In the genomic region with DNA sequence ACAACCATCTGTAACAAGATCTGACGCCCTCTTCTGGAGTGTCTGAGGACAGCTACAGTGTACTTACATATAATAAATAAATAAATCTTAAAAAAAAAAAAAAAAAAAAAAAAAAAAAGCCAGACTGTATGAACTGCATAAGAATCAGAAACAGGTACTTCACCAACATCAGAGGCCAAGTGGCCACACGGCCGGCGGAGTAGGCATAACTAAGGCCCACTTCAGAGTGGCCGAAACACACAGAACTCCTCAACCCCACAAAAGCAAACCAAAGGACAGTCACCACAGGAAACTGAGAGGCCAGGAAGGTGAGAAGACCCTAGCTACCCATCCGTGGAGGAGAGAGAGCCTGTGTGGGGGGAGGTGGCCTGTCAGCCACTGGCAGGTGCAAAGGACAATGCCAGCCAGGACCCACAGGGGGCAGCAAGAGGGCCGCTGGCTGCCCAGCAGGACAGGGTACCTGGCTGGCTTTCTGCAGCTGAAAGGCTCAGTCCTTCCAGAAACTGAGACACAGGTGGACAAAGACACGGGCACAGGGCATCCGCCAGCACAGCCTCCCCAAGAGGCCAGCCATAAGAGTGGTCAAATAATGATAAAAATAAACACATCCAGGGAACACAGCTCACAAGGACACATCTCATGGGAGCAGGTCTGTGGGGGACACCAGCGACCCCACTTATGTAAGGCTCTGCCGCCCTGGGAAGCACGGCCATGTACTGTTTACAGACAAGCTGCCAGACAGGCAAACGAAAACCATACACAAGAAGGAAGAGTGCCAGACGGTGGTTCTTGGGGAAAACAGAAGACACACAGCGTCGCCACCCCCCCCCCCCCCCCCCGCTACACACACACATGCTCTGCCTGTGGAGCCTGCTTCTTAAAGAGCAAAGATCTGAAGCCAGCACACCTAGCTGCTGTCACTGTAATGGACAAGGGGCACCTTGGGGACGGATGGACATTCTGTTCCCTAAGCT, we compare ENCODE assay signal across 8 mouse cellular contexts. TPM values are rescaled to one million over a fixed set of nuclear protein-coding genes. Genes with fewer than 3 reads are reported as not detected.
DNase-seq lines count a peak whose midpoint lies in the region; ATAC-seq and TF ChIP-seq lines count a peak whose summit lies in the region.

No protein-coding gene starts in this region.

- TF ChIP-seq EP300 in lung, postnatal 0 days (IDR thresholded peaks at IDR 0.05) = no peak

- H3K4me3 ChIP-seq in hindbrain, embryonic 10.5 days = no peak overlapping the region
- no peak overlapping the region for H3K4me3 ChIP-seq in lung, postnatal 0 days (ENCODE audit: low read depth, low read length)

- intact Hi-C loops in left cerebral cortex, postnatal 4 days (cut with DNase I) = no loop called here

- peak; percentile 60 for ATAC-seq in lung, postnatal 0 days

- peaks cover 9% of the 10 kb centered on the region; the same call in 1 of the 2 replicates for H3K36me3 ChIP-seq in hindbrain, embryonic 10.5 days
- no peaks in the 10 kb centered on the region for H3K36me3 ChIP-seq in lung, postnatal 0 days (ENCODE audit: insufficient read depth, low read length)

- WGBS in hindbrain, embryonic 10.5 days = 66% methylated on average over 18 of the region's 18 CpGs
- 36% methylated on average over 16 of the region's 18 CpGs for WGBS in lung, postnatal 0 days

- no peak overlapping the region for H3K9ac ChIP-seq in lung, postnatal 0 days (replicated peaks; ENCODE audit: low read depth)

- H3K4me2 ChIP-seq in lung, postnatal 0 days (replicated peaks; ENCODE audit: low read depth, low read length) = no peak overlapping the region

- DNase-seq in left cerebral cortex, postnatal 4 days = peak; percentile 65
- no peak for DNase-seq in left cerebral cortex, adult 11 months (ENCODE audit: low spot score)
- DNase-seq in cerebellum, adult 8-10 months = peak; percentile 79
- no peak for DNase-seq in hindbrain, embryonic 10.5 days (ENCODE audit: low spot score)
- no peak for DNase-seq in lung, postnatal 0 days (ENCODE audit: low spot score)
- peak; percentile 20 to 46 for DNase-seq in thymus, postnatal 10 days (ENCODE audit: low spot score in 2 of 2)
- no peak for DNase-seq in spleen, postnatal 36 days (ENCODE audit: low spot score in 2 of 2)
- DNase-seq in embryo, embryonic 11 days = no peak

- no peaks in the 10 kb centered on the region for H3K27me3 ChIP-seq in hindbrain, embryonic 10.5 days (ENCODE audit: insufficient read depth, poor library complexity, severe bottlenecking)
- H3K27me3 ChIP-seq in lung, postnatal 0 days (replicated peaks; ENCODE audit: insufficient read depth, low read length) = no peaks in the 10 kb centered on the region

- H3K9me3 ChIP-seq in hindbrain, embryonic 10.5 days = peaks cover 7% of the 10 kb centered on the region
- no peaks in the 10 kb centered on the region for H3K9me3 ChIP-seq in lung, postnatal 0 days (ENCODE audit: low read length)

- peaks cover 93% of the 10 kb centered on the region for H3K4me1 ChIP-seq in hindbrain, embryonic 10.5 days (replicated peaks)
- H3K4me1 ChIP-seq in lung, postnatal 0 days (ENCODE audit: insufficient read depth, low read depth, low read length) = 0 out of 2 replicates have a peak, but pooled peaks cover 3% of the 10 kb centered on the region

- peak overlapping the region; percentile 10; the same call in 1 of the 2 replicates for H3K27ac ChIP-seq in hindbrain, embryonic 10.5 days
- H3K27ac ChIP-seq in lung, postnatal 0 days (ENCODE audit: low read length) = no peak overlapping the region

- TF ChIP-seq CTCF in lung, postnatal 0 days (IDR thresholded peaks at IDR 0.05) = peak; percentile 74

RNA-seq across cellular contexts. Expression of a gene that starts 44.1 kb away (rescaled TPM):
- 10 to 100 TPM; 60.2 to 64.1 TPM for total RNA-seq in left cerebral cortex, postnatal 4 days (2021)
- 14.3 and 16.0 TPM in 2 replicates for polyA plus RNA-seq in hindbrain, embryonic 10.5 days (2016; fragmentation: Nextera tagmentation; extraction: Ambion mirVana)
- 4.1 and 4.5 TPM in 2 replicates for polyA plus RNA-seq in lung, postnatal 0 days (2015; fragmentation: Nextera tagmentation; extraction: Ambion mirVana)

RNA-seq across cellular contexts. Expression of a gene that starts 51.7 kb away (rescaled TPM):
- 10 to 100 TPM; 39.0 to 40.2 TPM for total RNA-seq in left cerebral cortex, postnatal 4 days (2021)
- 2.9 and 3.3 TPM in 2 replicates for polyA plus RNA-seq in hindbrain, embryonic 10.5 days (2016; fragmentation: Nextera tagmentation; extraction: Ambion mirVana)
- 2.0 and 2.5 TPM in 2 replicates for polyA plus RNA-seq in lung, postnatal 0 days (2015; fragmentation: Nextera tagmentation; extraction: Ambion mirVana)

RNA-seq across cellular contexts. Expression of a gene that starts 52.0 kb away (rescaled TPM):
- 100 to 1,000 TPM; 122 to 123 TPM for total RNA-seq in left cerebral cortex, postnatal 4 days (2021)
- 76.9 and 82.1 TPM in 2 replicates for polyA plus RNA-seq in hindbrain, embryonic 10.5 days (2016; fragmentation: Nextera tagmentation; extraction: Ambion mirVana)
- polyA plus RNA-seq in lung, postnatal 0 days (2015; fragmentation: Nextera tagmentation; extraction: Ambion mirVana) = 60.3 and 71.9 TPM in 2 replicates

Comparison
In these comparisons a context has a peak if more than half of its experiments do, and no peak if none do; other contexts are left out.
1. DNase-seq: peak in left cerebral cortex, postnatal 4 days (single experiment), cerebellum, adult 8-10 months (single experiment) and thymus, postnatal 10 days (2 of 2); none in left cerebral cortex, adult 11 months (single experiment), hindbrain, embryonic 10.5 days (single experiment), lung, postnatal 0 days (single experiment), spleen, postnatal 36 days (0 of 2) and embryo, embryonic 11 days (single experiment).